Mouse (Mus musculus) erythroblast, embryonic 14.5 days (primary cell): ENCODE measurements around the gene Capza1. TPM values are rescaled to one million over a fixed set of nuclear protein-coding genes. Genes with fewer than 3 reads are reported as not detected.
"Not testable (repeated sequence)": the region's sequence is repeated elsewhere in the genome, so short reads cannot be mapped to it uniquely, and the experiment has no call there.

Source experiments
- H3K27me3 ChIP-seq: 2 replicates; pipeline ENCODE4 v1.6.1; 2012; ENCODE audit warnings: inconsistent platforms; ENCODE audit not compliant: control insufficient read depth
- H3K36me3 ChIP-seq: 2 replicates; pipeline ENCODE4 v1.6.1; 2012; ENCODE audit warnings: mild to moderate bottlenecking, inconsistent platforms; ENCODE audit not compliant: control insufficient read depth
- H3K4me1 ChIP-seq: 2 replicates; pipeline ENCODE4 v1.6.1; 2012; ENCODE audit warnings: inconsistent platforms; ENCODE audit not compliant: control insufficient read depth
- H3K4me3 ChIP-seq: replicated peaks from 2 replicates; pipeline ENCODE3; 2012; ENCODE audit warnings: moderate library complexity, mild to moderate bottlenecking, inconsistent platforms
- H3K9me3 ChIP-seq: 2 replicates; pipeline ENCODE4 v1.6.1; 2012; ENCODE audit warnings: low read length, inconsistent platforms, mixed read lengths; ENCODE audit not compliant: control insufficient read depth
- GATA1 ChIP-seq: IDR thresholded peaks from 2 replicates; pipeline ENCODE4 v1.6.1; 2012; ENCODE audit warnings: low read length, inconsistent platforms, mixed read lengths
- TAL1 ChIP-seq: IDR thresholded peaks from 3 replicates; pipeline ENCODE4 v1.6.1; 2012; ENCODE audit warnings: low read length, inconsistent platforms, mixed read lengths
- polyA plus RNA-seq: library from polyadenylated mRNA; stranded (reverse); fragments of >175 nt; gene quantifications from 2 replicates; pipeline ENCODE4 v1.2.3, GENCODE M21; 2012

Gene Capza1
- polyA plus RNA-seq = 0.49 and 0.54 TPM in 2 replicates

GRCm38 (mm10) chr3:104863786-104864650 is at the start of gene Capza1, which contains the start of gene St7l:
Gene Capza1, minus strand, starts transcription at chr3:104864505.
Gene St7l, plus strand, starts transcription at chr3:104864005.
- Histone ChIP-seq H3K9me3 (no peaks in the 10 kb centered on the region), H3K36me3 (peaks cover 40% of the 10 kb centered on the region), H3K4me3 (peak within 1 kb of the TSS; percentile 89), H3K4me1 (peaks cover 50% of the 10 kb centered on the region), H3K27me3 (no peaks in the 10 kb centered on the region)
- TF ChIP-seq TAL1 = no peak
- no peak for TF ChIP-seq GATA1

GRCm38 (mm10) chr3:104909195-104909594 is 44.9 kb upstream of the Capza1 start:
- Histone ChIP-seq H3K36me3 (peaks cover 17% of the 10 kb centered on the region), H3K9me3 (no peaks in the 10 kb centered on the region), H3K4me1 (no peaks in the 10 kb centered on the region), H3K27me3 (no peaks in the 10 kb centered on the region), H3K4me3 (no peak overlapping the region)
- TF ChIP-seq GATA1 = no peak
- no peak for TF ChIP-seq TAL1

- Histone ChIP-seq H3K27me3 (no peaks in the 10 kb centered on the region), H3K4me1 (no peaks in the 10 kb centered on the region), H3K4me3 (no peak overlapping the region), H3K9me3 (no peaks in the 10 kb centered on the region), H3K36me3 (peaks cover 14% of the 10 kb centered on the region)
- TF ChIP-seq TAL1 (no peak), GATA1 (no peak)
Measured at GRCm38 (mm10) chr3:104906007-104906406, 41.7 kb upstream of the Capza1 start.

DNA sequence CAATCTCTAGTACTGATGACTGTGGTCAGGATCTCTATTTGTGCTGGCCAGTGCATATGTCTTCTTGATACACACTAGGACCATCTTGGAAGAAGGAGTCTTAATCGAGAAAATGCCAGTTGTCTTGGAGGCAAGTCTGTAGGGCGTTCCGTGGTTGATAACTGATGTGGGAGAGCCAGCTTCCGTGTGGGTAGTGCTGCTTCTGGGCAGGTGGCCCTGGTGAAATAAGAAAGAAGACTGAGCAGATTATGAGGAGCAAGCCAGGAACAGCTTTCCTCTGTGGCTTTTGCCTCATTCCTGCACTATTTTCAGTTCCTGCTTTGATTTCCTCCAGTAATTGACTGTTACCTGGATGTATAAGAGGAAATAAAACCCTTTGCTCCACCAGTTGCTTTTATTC is 41.1 kb upstream of the Capza1 start:
- TF ChIP-seq GATA1 = no peak
- no peak for TF ChIP-seq TAL1
- H3K36me3 ChIP-seq = peaks cover 11% of the 10 kb centered on the region

GRCm38 (mm10) chr3:104901154-104901553 is 36.8 kb upstream of the Capza1 start:
- Histone ChIP-seq H3K4me3 (no peak overlapping the region), H3K4me1 (no peaks in the 10 kb centered on the region), H3K9me3 (no peaks in the 10 kb centered on the region), H3K36me3 (peaks cover 30% of the 10 kb centered on the region), H3K27me3 (no peaks in the 10 kb centered on the region)
- TF ChIP-seq TAL1 = no peak
- TF ChIP-seq GATA1 = no peak

More for the DNA sequence above, 41.1 kb upstream of the Capza1 start:
- Histone ChIP-seq H3K4me3 (no peak overlapping the region), H3K27me3 (no peaks in the 10 kb centered on the region), H3K4me1 (no peaks in the 10 kb centered on the region), H3K9me3 (no peaks in the 10 kb centered on the region)

GRCm38 (mm10) chr3:104896141-104896540 is 31.8 kb upstream of the Capza1 start:
- no peaks in the 10 kb centered on the region for H3K4me1 ChIP-seq
- no peaks in the 10 kb centered on the region for H3K27me3 ChIP-seq
- no peaks in the 10 kb centered on the region for H3K9me3 ChIP-seq
- H3K36me3 ChIP-seq = peaks cover 43% of the 10 kb centered on the region
- no peak for TF ChIP-seq GATA1
- no peak for TF ChIP-seq TAL1
- H3K4me3 ChIP-seq = no peak overlapping the region

- Histone ChIP-seq H3K4me3 (no peak overlapping the region), H3K9me3 (peaks cover 2% of the 10 kb centered on the region; the same call in 1 of the 2 replicates), H3K27me3 (no peaks in the 10 kb centered on the region), H3K36me3 (peaks cover 30% of the 10 kb centered on the region), H3K4me1 (no peaks in the 10 kb centered on the region)
- TF ChIP-seq GATA1 (no peak), TAL1 (no peak)
Measured at GRCm38 (mm10) chr3:104888585-104888984, 24.3 kb upstream of the Capza1 start.

DNA sequence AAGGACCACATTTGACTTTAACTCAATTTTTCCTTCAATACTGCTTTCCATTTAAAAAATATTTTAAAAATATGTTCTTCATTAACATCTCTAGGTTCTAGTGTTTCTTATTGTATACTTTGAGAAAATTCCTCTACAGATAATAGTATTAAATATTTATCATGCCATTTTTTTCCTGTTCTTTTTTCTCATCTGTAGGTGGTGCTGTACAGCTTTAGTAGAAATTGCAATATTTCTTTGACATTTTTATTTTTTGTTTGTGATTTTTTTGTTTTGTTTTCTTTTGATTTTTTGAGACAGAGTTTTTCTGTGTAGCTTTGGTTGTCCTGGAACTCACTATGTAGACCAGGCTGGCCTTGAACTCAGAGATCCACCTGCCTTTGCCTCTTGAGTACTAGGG is 5.3 kb upstream of the Capza1 start:
- no peak overlapping the region for H3K4me3 ChIP-seq
- peaks cover 15% of the 10 kb centered on the region for H3K4me1 ChIP-seq
- TF ChIP-seq TAL1 (no peak), GATA1 (no peak)
- H3K9me3 ChIP-seq = no peaks in the 10 kb centered on the region
- peaks cover 54% of the 10 kb centered on the region for H3K36me3 ChIP-seq
- no peaks in the 10 kb centered on the region for H3K27me3 ChIP-seq

DNA sequence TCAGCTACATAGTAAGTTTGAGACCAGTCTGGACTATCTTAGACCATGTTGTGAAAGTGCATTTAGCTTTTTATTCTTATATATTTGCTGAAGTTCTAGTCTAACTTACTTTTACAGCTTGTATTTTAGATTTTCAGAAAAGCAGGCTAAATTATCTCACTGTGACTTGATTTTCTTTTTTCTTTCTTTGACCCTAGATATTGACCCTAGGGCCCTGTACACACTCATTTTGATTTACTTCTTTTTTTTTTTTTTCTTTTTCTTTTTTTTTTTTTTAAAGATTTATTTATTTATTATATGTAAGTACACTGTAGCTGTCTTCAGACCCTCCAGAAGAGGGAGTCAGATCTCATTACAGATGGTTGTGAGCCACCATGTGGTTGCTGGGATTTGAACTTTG is 2.4 kb upstream of the Capza1 start:
- H3K9me3 ChIP-seq, H3K4me3 ChIP-seq, H3K27me3 ChIP-seq: not testable (repeated sequence)
- Histone ChIP-seq H3K36me3 (peaks cover 36% of the 10 kb centered on the region), H3K4me1 (peaks cover 30% of the 10 kb centered on the region)
